Mouse (Mus musculus) heart, embryonic 15.5 days (tissue): Measurements from ENCODE around the gene Synj1. TPM values are rescaled to one million over a fixed set of nuclear protein-coding genes. Genes with fewer than 3 reads are reported as not detected.

Experiments used
- microRNA-seq: library from miRNA; unstranded; fragments of <30 nt; microRNA quantifications from one replicate; pipeline ENCODE4, GENCODE M21; 2016
- polyA plus RNA-seq: library from polyadenylated mRNA; unstranded; fragments of >200 nt; fragmentation: Nextera tagmentation; extraction: Ambion mirVana; gene quantifications from 2 replicates; pipeline ENCODE4 v1.2.1, GENCODE M21; 2015

Synj1 gene
- polyA plus RNA-seq, 1 experiment from 2014 or later = 10.3 TPM

Small RNAs within 50 kb of the gene (microRNA-seq; reads per million reads assigned to microRNA genes)
- gene Gm22933 = not detected

Other genes starting within 250 kb of the Synj1 start
- 6.2 and 6.8 TPM in 2 replicates for gene Urb1, start 200.9 kb downstream of the Synj1 start, polyA plus RNA-seq
- 3.2 and 4.2 TPM in 2 replicates for gene Eva1c, start 184.6 kb downstream of the Synj1 start, polyA plus RNA-seq
- 43.9 and 44.2 TPM in 2 replicates for gene Cfap298, start 76.2 kb downstream of the Synj1 start, polyA plus RNA-seq
- 36.8 and 36.9 TPM in 2 replicates for gene Paxbp1, start 33.2 kb upstream of the Synj1 start, polyA plus RNA-seq
- 0.08 and 0.09 TPM in 2 replicates for gene 4932438H23Rik, start 83.8 kb upstream of the Synj1 start, polyA plus RNA-seq
- gene Olig2, start 214.1 kb upstream of the Synj1 start, polyA plus RNA-seq = not detected in 2 replicates